Mouse (Mus musculus) brain, adult 10 weeks (tissue): Measurements from ENCODE around the gene Gm5157. TPM values are rescaled to one million over a fixed set of nuclear protein-coding genes. Genes with fewer than 3 reads are reported as not detected.

Source experiments
- polyA plus RNA-seq: library from polyadenylated mRNA; stranded (reverse); fragments of 350-450 nt; fragmentation: Illumina TruSeq; extraction: RNeasy Lipid Tissue Mini Kit (QIAGEN cat#74804); gene quantifications from one replicate; pipeline ENCODE4 v1.2.3, GENCODE M21; 2015; ENCODE audit warnings: low read depth, low replicate concordance

The Gm5157 gene
- not detected for polyA plus RNA-seq

GRCm38 (mm10) chr7:21190323-21190722 lies at the start of gene Gm5157:
Gene Gm5157, minus strand, starts transcription at chr7:21190423.

GRCm38 (mm10) chr7:21161885-21162284 lies 28.3 kb downstream of the Gm5157 start, which contains the start of gene Vmn1r123:
Gene Vmn1r123, plus strand, starts transcription at chr7:21162185.

Other genes with a start within 250 kb of the Gm5157 start
- gene Vmn1r119, start 178.0 kb downstream of the Gm5157 start, polyA plus RNA-seq, result not detected
- not detected for gene Vmn1r120, start 136.6 kb downstream of the Gm5157 start, polyA plus RNA-seq
- not detected for gene Vmn1r121, start 91.9 kb downstream of the Gm5157 start, polyA plus RNA-seq
- not detected for gene Vmn1r122, start 56.3 kb downstream of the Gm5157 start, polyA plus RNA-seq
- not detected for gene Vmn1r123, start 28.2 kb downstream of the Gm5157 start, polyA plus RNA-seq
- not detected for gene Vmn1r124, start 70.2 kb upstream of the Gm5157 start, polyA plus RNA-seq
- gene Vmn1r125, start 81.8 kb upstream of the Gm5157 start, polyA plus RNA-seq, result not detected
- not detected for gene Vmn1r126, start 111.0 kb upstream of the Gm5157 start, polyA plus RNA-seq
- gene Vmn1r127, start 129.4 kb upstream of the Gm5157 start, polyA plus RNA-seq, result not detected
- gene Vmn1r128, start 158.9 kb upstream of the Gm5157 start, polyA plus RNA-seq, result not detected
- gene Vmn1r129, start 170.9 kb upstream of the Gm5157 start, polyA plus RNA-seq, result not detected
- gene Gm6882, start 242.3 kb upstream of the Gm5157 start, polyA plus RNA-seq, result not detected